Mouse (Mus musculus): Measurements from ENCODE around the gene Sumo1. TPM values are rescaled to one million over a fixed set of nuclear protein-coding genes. Genes with fewer than 3 reads are reported as not detected.
A peak's percentile ranks its signal among the peaks of the same experiment; 100 is the strongest.

Gene Sumo1
- polyA plus RNA-seq, 1 experiment from 2014 or later: 328 TPM

DNA sequence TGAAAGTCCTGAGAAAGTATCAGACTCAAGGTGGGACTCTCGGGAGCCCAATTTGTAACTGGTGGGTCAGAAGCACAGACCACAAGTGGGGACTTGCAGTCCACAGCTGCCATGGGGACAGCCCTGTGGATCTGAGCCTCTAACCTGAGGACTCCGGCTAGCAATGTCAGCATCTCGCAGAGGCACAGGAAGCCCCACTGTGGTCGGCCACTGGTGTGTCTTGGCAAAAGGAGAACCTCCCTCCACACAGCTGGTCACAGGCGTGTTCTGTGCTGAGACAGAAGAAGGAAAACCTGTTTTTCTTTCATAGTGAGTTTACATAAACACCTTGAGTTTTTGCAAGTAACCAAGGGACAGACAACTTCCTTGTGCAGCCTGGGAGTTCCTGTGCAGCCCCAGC is 104.8 kb downstream of the Sumo1 start:
- WGBS: 80% methylated on average over 5 of the region's 5 CpGs
- no peak for ATAC-seq (replicated peaks)
- Histone ChIP-seq H3K4me1 (no peaks in the 10 kb centered on the region; the same call in 1 of the 2 replicates), H3K9me3 (no peaks in the 10 kb centered on the region), H3K27ac (no peak overlapping the region), H3K9ac (no peak overlapping the region), H3K36me3 (replicated peaks) (no peaks in the 10 kb centered on the region), H3K27me3 (replicated peaks) (no peaks in the 10 kb centered on the region), H3K4me3 (no peak overlapping the region), H3K4me2 (no peak overlapping the region)

DNA sequence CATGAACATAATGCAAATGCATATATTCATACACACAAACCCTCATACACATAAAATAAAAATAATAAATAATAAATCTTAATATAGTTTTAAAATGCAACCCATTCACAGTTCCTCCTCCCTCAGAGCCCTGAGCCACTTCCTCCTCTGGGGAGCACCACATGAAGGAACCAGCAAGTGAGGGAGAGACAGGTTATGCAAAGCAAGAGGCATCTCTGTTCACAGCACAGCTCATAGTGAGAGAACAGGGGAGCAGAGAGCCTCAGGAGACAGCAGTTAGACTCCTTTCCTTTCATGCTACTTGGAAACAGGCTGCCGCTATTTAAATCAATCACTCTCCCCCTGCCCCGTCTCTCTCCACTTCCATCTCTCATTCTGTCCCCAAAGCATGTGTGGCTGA is 107.1 kb downstream of the Sumo1 start:
- Histone ChIP-seq H3K4me3 (no peak overlapping the region), H3K4me2 (no peak overlapping the region), H3K9ac (no peak overlapping the region), H3K9me3 (no peaks in the 10 kb centered on the region), H3K27me3 (replicated peaks) (no peaks in the 10 kb centered on the region), H3K4me1 (no peaks in the 10 kb centered on the region; the same call in 1 of the 2 replicates), H3K27ac (no peak overlapping the region), H3K36me3 (replicated peaks) (no peaks in the 10 kb centered on the region)
- ATAC-seq (replicated peaks): no peak
- 61% methylated on average over 2 of the region's 2 CpGs for WGBS

DNA sequence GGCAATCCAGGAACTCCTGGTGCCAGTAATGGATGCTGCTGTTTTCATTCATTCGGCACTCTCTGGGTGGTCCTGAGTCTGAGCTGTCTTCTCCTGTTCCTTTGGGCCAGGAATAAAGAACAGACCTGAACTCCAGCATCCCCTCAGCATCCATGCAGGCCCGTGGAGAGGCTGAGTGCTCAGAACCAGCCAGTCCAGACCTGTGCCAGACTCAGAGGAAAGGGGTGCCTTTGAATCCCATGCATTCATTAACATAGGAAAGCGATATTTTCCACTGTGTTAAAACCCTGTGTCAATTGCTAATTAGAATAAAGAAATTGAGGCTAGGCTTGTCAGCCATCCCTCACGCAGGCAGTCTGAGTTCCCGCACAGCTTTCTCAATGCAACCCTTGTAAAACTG is 116.9 kb downstream of the Sumo1 start:
- H3K4me1 ChIP-seq: peaks cover 3% of the 10 kb centered on the region; the same call in 1 of the 2 replicates
- H3K27ac ChIP-seq: 0 out of 2 replicates have a peak overlapping the region, but pooled peaks have one; percentile 3
- H3K9me3 ChIP-seq: no peaks in the 10 kb centered on the region
- no peaks in the 10 kb centered on the region for H3K27me3 ChIP-seq (replicated peaks)
- WGBS: 40% methylated on average over 5 of the region's 5 CpGs
- ATAC-seq (replicated peaks): peak; percentile 59
- no peaks in the 10 kb centered on the region for H3K36me3 ChIP-seq (replicated peaks)
- no peak overlapping the region for H3K4me3 ChIP-seq
- no peak overlapping the region for H3K4me2 ChIP-seq
- H3K9ac ChIP-seq: no peak overlapping the region

DNA sequence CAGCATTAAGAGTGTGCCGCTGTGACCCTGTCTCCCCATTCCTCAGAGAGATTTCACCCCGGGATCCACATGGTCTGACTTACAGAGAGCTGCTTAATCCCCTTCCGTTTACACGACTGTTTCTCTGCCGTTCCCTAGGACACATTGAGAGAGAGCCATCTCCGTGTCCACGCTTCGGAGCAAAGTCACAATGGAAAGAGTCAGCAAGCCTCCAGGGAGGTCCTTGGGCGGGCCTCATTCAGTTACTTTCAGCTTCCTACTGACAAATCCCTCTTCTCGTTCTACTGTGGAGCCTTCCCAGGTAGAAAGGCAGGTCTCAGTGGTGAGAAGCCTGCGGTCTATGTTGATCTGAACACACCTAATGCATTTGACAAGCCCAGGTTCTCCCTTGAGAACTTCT is 119.6 kb downstream of the Sumo1 start:
- Histone ChIP-seq H3K4me1 (peaks cover 3% of the 10 kb centered on the region; the same call in 1 of the 2 replicates), H3K4me2 (no peak overlapping the region), H3K27ac (no peak overlapping the region), H3K36me3 (replicated peaks) (no peaks in the 10 kb centered on the region), H3K9me3 (no peaks in the 10 kb centered on the region), H3K9ac (no peak overlapping the region), H3K4me3 (no peak overlapping the region), H3K27me3 (replicated peaks) (no peaks in the 10 kb centered on the region)
- ATAC-seq (replicated peaks): no peak
- 28% methylated on average over 11 of the region's 11 CpGs for WGBS

DNA sequence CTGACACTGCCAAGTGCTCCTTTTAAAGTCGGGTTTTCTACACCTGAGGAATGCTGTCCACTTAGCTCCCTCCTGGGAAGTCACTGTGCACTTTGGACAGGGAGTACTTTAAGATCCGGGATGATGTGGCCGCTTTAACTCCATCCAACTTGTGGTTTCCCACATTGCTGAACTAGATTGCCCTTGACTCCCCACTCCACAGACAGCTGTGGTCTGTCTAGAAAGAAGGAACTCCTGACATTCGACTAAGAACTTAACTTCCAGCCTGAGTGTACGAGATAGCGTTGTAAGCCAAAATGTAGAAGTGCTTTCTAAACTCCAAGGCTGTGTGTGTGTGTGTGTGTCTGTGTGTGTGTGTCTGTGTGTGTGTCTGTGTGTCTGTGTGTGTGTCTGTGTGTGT is 120.4 kb downstream of the Sumo1 start:
- no peak overlapping the region for H3K9ac ChIP-seq
- ATAC-seq (replicated peaks): no peak
- peaks cover 3% of the 10 kb centered on the region; the same call in 1 of the 2 replicates for H3K4me1 ChIP-seq
- no peak overlapping the region for H3K27ac ChIP-seq
- H3K27me3 ChIP-seq (replicated peaks): no peaks in the 10 kb centered on the region
- no peak overlapping the region for H3K4me3 ChIP-seq
- no peaks in the 10 kb centered on the region for H3K36me3 ChIP-seq (replicated peaks)
- H3K9me3 ChIP-seq: no peaks in the 10 kb centered on the region
- no peak overlapping the region for H3K4me2 ChIP-seq
- WGBS: 82% methylated on average over 6 of the region's 6 CpGs

DNA sequence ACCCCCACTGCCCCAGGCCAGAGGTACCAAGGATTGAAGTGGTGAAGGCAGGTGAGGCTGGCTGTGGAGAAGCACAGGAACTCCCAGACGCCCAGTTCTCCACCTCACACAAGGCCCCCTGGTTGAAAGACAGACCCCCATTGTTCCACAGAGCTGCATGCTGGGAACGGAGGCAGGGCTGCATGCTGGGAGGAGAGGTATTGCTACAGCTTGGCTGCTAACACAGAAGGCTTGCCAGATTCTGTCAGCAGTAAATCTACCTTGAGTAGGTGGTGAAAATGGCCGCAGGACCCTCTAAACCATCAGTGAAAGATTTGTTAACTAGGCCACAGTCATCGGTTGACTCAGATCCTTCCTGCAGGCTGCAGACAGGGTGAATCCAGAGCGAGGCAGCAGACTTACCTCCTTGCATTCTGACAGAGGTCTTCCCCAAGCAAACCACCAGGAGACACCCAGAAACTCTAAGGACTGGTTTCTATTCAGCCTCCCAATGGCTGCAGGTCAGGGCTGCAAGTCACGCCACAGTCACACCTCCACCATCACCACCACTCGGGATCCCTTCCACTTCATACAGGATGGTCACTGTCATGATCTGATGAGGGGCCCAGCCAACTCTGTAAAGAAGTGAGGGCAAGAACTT is 121.5 kb downstream of the Sumo1 start:
- Histone ChIP-seq H3K36me3 (replicated peaks) (no peaks in the 10 kb centered on the region), H3K27me3 (replicated peaks) (no peaks in the 10 kb centered on the region), H3K27ac (no peak overlapping the region), H3K4me1 (peaks cover 3% of the 10 kb centered on the region; the same call in 1 of the 2 replicates), H3K4me2 (no peak overlapping the region), H3K9me3 (no peaks in the 10 kb centered on the region), H3K4me3 (no peak overlapping the region), H3K9ac (no peak overlapping the region)
- ATAC-seq (replicated peaks): no peak
- WGBS: 62% methylated on average over 7 of the region's 7 CpGs

DNA sequence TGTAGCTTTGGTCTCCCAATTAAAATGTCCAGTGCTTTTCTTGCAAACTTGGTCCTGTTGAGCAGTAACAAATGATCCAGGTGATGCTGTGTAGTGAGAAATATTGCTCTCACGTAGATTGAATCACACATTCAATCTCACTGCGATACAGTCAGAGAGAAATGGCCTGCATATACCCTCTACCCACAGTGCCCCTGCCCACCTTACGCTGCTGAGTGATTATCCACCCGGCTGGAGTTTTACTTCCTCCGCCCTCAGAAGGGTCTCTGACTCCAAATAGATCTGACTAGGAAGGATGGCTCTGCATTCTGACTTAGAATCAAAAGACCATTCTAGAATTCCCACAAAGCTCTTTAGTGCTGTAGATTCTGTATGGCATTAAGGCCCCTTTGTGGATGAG is 122.1 kb downstream of the Sumo1 start:
- 77% methylated on average over 5 of the region's 5 CpGs for WGBS
- no peaks in the 10 kb centered on the region for H3K27me3 ChIP-seq (replicated peaks)

DNA sequence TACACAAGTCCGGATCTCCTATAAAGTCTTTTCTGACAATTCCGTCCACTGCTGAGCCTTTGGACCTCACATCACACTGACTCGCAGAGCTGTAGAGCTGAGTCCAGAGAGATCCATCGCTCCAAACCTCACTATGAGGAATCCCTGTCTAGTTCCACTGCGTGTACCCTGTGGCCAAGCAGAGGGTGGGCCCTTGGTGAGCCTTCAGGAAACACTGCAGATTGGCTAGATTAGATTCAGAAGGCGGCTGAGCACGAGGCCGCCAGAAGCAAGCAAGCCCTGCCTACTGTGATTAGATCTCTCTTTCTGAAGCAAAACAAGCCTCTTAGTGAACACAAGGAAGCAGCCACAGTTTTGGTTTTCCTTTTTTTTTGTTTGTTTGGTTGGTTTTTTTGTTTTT is 126.7 kb downstream of the Sumo1 start:
- Histone ChIP-seq H3K9ac (no peak overlapping the region), H3K27ac (no peak overlapping the region), H3K4me2 (no peak overlapping the region), H3K4me1 (0 out of 2 replicates have a peak, but pooled peaks cover 3% of the 10 kb centered on the region), H3K36me3 (replicated peaks) (no peaks in the 10 kb centered on the region), H3K9me3 (no peaks in the 10 kb centered on the region), H3K4me3 (no peak overlapping the region), H3K27me3 (replicated peaks) (no peaks in the 10 kb centered on the region)
- 80% methylated on average over 8 of the region's 8 CpGs for WGBS
- no peak for ATAC-seq (replicated peaks)

More for the DNA sequence above, 122.1 kb downstream of the Sumo1 start:
- no peaks in the 10 kb centered on the region for H3K9me3 ChIP-seq
- H3K9ac ChIP-seq: no peak overlapping the region
- H3K27ac ChIP-seq: no peak overlapping the region
- no peak overlapping the region for H3K4me3 ChIP-seq
- ATAC-seq (replicated peaks): no peak
- H3K4me2 ChIP-seq: no peak overlapping the region
- H3K4me1 ChIP-seq: peaks cover 3% of the 10 kb centered on the region; the same call in 1 of the 2 replicates
- no peaks in the 10 kb centered on the region for H3K36me3 ChIP-seq (replicated peaks)

DNA sequence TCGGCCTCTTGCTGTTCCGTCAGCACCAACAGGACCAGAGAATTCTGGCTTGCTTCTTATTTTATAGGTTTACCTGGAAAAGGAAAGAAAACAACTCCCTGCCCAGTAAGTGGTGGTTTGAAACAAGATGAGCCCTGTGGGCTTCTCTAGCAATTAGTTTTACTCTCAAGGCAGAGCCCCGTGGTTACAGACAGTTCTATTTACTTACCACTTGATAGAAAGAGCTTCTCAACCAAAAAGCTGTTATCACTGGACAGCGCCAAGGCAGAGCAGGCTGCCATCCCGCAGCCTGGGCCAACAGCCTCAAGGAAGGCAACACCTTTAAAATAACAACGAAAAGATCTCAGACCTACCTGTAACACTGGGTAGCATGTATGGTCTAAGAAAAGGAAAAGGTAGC is 128.4 kb downstream of the Sumo1 start:
- Histone ChIP-seq H3K36me3 (replicated peaks) (no peaks in the 10 kb centered on the region), H3K4me2 (no peak overlapping the region), H3K9ac (no peak overlapping the region), H3K9me3 (no peaks in the 10 kb centered on the region), H3K27ac (no peak overlapping the region), H3K27me3 (replicated peaks) (no peaks in the 10 kb centered on the region), H3K4me3 (no peak overlapping the region), H3K4me1 (0 out of 2 replicates have a peak, but pooled peaks cover 3% of the 10 kb centered on the region)
- ATAC-seq (replicated peaks): no peak
- 77% methylated on average over 6 of the region's 6 CpGs for WGBS

DNA sequence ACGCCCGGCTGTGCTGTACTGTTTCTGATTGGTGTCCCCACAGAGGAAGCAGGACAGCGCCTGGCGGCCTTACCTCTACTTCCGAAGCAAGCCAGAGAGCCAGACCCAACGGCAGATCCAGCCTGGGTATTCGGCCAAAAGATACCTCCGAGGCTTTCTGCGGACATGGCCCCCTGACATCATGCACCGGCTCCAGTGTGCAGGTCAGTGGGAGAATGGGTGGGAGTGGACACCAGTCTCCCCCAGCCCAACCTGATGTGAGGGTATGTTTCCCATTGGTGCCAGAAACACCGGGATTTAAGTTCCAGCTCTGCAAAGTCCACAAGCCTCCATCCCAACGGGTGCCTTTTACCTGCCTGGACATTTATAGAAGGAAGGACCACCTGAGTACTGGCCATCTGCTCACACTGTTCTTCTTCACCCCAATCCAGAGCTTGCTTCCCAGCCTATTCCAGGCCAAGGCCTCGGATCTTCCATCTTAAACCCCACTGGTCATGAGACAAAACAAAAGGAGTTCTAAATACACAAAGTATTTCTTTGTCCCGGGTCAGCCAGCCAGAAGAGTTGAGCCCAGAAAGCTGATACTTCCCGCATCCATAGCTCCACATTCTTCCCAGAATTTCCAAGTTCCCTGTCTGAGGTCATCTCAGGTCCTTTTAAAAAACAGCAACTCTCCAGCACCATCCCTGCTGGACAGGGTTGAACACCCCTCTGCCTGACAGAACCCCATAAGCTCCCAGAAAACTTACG is 129.2 kb downstream of the Sumo1 start:
- WGBS: 83% methylated on average over 16 of the region's 16 CpGs
- Histone ChIP-seq H3K36me3 (replicated peaks) (no peaks in the 10 kb centered on the region), H3K27me3 (replicated peaks) (no peaks in the 10 kb centered on the region), H3K4me3 (no peak overlapping the region), H3K27ac (no peak overlapping the region), H3K9me3 (no peaks in the 10 kb centered on the region), H3K4me1 (0 out of 2 replicates have a peak, but pooled peaks cover 3% of the 10 kb centered on the region), H3K4me2 (no peak overlapping the region), H3K9ac (no peak overlapping the region)
- no peak for ATAC-seq (replicated peaks)

DNA sequence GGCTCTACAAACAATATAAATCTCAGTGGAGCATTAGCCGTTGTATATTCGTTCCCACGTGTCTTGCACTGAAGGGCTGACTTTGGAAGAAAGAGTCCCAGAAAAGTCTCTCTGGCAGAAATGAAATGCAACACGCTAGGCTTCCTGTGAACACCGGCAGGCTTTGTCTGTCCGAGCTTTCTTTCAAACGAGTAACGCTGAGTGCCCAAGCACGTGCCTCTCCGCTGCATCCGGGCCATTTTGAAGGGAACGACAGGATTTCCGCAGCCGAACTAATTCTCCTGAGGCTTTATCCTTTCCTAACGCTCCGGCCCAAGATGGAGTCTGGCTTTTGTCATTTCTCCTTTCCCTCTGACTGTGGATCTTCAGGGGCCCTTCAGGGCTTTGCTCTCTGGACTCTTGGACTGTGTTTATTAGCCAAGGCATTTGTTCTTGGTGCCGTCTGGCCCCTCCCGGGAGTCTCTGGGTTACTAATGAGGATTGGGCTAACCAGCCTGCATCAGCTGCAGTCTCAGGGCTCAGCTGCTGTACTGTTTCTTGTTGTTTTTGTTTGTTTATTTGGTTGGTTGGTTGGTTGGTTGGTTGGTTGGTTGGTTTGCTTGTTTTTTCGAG is 130.0 kb downstream of the Sumo1 start:
- Histone ChIP-seq H3K4me2 (no peak overlapping the region), H3K9me3 (no peaks in the 10 kb centered on the region), H3K4me1 (peaks cover 7% of the 10 kb centered on the region; the same call in 1 of the 2 replicates), H3K27me3 (replicated peaks) (no peaks in the 10 kb centered on the region), H3K9ac (no peak overlapping the region), H3K36me3 (replicated peaks) (no peaks in the 10 kb centered on the region), H3K27ac (no peak overlapping the region), H3K4me3 (no peak overlapping the region)
- WGBS: 37% methylated on average over 19 of the region's 19 CpGs
- no peak for ATAC-seq (replicated peaks)

DNA sequence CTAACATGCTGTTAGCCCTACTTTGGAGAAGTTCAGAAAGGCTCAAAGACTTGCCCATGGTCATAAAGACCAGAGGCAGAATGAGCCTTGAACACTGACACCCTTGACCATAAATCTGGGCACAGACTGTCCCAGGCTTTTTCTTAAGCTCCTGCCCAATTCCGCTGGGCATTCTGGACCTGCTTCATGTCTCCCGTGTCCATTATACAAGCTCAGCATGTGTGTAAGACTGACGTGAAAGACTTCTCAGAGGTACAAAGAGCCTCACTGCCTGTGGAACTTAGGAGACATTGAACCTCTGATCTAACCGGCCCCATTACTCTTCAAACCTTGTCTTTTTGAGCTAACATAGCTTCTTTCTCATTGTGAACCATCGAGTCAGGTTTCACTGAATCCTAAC is 132.3 kb downstream of the Sumo1 start:
- WGBS: 86% methylated on average over 5 of the region's 5 CpGs
- no peak overlapping the region for H3K4me3 ChIP-seq

More for the DNA sequence above, 132.3 kb downstream of the Sumo1 start:
- Histone ChIP-seq H3K4me2 (no peak overlapping the region), H3K36me3 (replicated peaks) (no peaks in the 10 kb centered on the region), H3K9me3 (no peaks in the 10 kb centered on the region), H3K27me3 (replicated peaks) (no peaks in the 10 kb centered on the region), H3K4me1 (peaks cover 14% of the 10 kb centered on the region), H3K27ac (no peak overlapping the region), H3K9ac (no peak overlapping the region)
- no peak for ATAC-seq (replicated peaks)
